Mouse (Mus musculus): Measurements from ENCODE around the gene Selplg.

The Selplg gene

GRCm38 (mm10) chr5:113788645-113789044, 43.8 kb downstream of the Selplg start:
- DNase-seq: no peak

GRCm38 (mm10) chr5:113786985-113787384, 45.5 kb downstream of the Selplg start:
- DNase-seq: no peak

GRCm38 (mm10) chr5:113784104-113784503, 48.3 kb downstream of the Selplg start:
- peak in 1 of 2 experiments; percentile 39 for DNase-seq

- DNase-seq: peak; percentile 64 to 86
Observed at GRCm38 (mm10) chr5:113783581-113784001, 48.9 kb downstream of the Selplg start.

- DNase-seq: peak; percentile 39 to 63
Observed at GRCm38 (mm10) chr5:113782624-113783023, 49.8 kb downstream of the Selplg start.

GRCm38 (mm10) chr5:113781875-113782274, 50.6 kb downstream of the Selplg start:
- no peak for DNase-seq

GRCm38 (mm10) chr5:113781254-113781653, 51.2 kb downstream of the Selplg start:
- no peak for DNase-seq

DNA sequence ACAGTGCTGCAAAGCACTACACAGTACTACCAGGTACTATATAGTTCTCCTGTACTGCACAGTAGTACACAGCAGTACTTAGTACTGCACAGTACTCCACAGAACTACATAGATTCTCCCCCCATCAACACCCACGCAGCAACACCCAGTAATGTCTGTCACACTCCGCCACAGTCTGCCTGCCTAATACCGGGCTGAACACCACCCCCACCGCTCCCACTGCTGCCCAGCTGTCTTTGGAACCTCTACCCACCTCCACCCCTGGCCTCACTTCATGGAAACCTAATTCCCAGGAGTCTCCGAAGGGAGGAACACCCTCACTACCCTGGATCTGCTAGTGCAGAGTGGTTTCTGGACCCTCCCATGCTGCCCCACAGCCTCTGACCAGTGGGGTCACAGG, 51.7 kb downstream of the Selplg start:
- DNase-seq: no peak

GRCm38 (mm10) chr5:113780082-113780752, 52.2 kb downstream of the Selplg start:
- no peak for DNase-seq

DNA sequence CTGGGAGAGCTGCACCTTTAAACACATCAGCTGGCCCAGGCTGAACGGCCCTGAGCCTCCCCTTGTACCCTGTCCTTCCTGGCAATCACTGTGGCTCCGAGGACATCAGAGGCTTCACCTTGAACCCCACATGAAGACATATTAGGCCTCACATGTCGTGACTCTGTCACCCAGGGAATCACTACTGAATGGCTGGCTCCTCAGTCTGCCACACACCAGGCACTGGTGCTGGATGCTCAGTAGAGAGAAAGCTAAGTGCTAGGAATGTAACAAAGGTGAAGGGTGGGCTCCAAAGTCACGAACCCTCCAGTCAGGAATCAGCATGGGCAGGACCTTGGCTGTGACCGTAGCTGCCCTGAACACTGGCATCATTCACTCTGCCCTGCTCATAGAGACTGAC, 52.9 kb downstream of the Selplg start:
- no peak for DNase-seq

DNA sequence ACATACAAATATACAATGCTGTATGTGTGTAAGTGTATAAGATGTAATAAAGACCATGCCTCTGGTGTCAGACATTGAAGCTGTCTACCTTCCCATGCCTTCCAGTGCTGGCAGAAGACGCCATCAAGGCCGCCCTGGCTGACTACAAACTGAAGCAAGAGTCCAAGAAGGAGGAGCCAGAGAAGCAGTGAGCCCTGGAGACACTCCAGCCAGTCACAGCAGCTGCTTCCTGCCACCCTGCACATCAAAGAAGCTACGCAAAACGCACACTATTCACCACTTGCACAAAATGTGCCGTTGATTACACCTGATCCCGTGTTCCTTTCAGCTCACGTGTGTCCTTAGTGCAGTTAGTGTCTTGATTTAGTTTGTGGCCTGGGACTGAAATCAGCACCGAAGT, 54.7 kb downstream of the Selplg start:
- DNase-seq: peak in 1 of 2 experiments; percentile 57

DNA sequence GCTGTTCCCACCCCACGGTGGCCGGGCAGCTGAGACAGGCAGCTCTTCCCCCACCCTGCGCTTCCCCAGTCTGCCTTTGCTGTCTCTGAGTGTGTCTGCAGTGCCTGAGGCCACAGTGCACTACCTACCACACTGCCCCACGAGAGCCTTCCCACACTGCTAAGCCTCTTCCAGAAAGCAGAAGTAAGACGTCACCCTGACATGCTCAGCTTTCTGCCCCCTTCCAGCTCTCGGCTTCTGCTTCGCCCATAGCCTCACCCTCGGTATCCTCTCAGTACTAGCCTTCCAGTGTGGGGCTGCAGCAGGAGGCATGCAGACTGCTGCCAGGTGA, 55.6 kb downstream of the Selplg start:
- DNase-seq: no peak

- peak; percentile 36 to 79 for DNase-seq
Observed at GRCm38 (mm10) chr5:113776128-113776895, 56.1 kb downstream of the Selplg start.

- no peak for DNase-seq
Observed at GRCm38 (mm10) chr5:113775585-113775984, 56.9 kb downstream of the Selplg start.

GRCm38 (mm10) chr5:113773664-113774063, 58.8 kb downstream of the Selplg start:
- DNase-seq: peak; percentile 89 to 94

GRCm38 (mm10) chr5:113772905-113773519, 59.4 kb downstream of the Selplg start:
- no peak for DNase-seq

- peak; percentile 91 to 97 for DNase-seq
Observed at GRCm38 (mm10) chr5:113772450-113772895, 60.0 kb downstream of the Selplg start, which contains the start of the genes Sart3 and Iscu. TSS of gene Sart3 (minus strand) at chr5:113772510. TSS of gene Iscu (plus strand) at chr5:113772748.

GRCm38 (mm10) chr5:113771213-113772162, 61.0 kb downstream of the Selplg start:
- DNase-seq: peak; percentile 89 to 94

DNA sequence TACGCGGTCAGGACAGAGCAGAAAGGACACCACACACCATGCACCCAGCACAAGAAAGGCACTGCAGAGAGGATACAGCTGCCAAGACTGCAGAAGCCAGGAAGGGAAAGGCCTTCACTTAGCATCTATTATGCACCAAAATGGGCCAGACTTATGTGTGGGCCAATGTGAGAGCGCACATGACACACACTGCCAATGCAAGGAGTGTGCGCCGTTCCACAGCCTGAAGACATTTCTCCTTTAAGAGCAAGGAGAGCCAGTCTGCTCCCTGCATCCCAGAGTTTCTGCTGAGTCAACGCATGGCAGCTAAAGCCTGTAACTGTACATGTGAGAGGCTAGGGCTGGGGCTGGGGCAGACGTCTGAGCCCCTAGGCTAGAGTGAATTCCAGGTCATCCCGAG, 63.6 kb downstream of the Selplg start:
- no peak for DNase-seq

Data from kidney, postnatal 25 days (tissue).